Mouse (Mus musculus): ENCODE measurements around the gene Neu1.
"Not testable (repeated sequence)": the region's sequence is repeated elsewhere in the genome, so short reads cannot be mapped to it uniquely, and the experiment has no call there.

DNA sequence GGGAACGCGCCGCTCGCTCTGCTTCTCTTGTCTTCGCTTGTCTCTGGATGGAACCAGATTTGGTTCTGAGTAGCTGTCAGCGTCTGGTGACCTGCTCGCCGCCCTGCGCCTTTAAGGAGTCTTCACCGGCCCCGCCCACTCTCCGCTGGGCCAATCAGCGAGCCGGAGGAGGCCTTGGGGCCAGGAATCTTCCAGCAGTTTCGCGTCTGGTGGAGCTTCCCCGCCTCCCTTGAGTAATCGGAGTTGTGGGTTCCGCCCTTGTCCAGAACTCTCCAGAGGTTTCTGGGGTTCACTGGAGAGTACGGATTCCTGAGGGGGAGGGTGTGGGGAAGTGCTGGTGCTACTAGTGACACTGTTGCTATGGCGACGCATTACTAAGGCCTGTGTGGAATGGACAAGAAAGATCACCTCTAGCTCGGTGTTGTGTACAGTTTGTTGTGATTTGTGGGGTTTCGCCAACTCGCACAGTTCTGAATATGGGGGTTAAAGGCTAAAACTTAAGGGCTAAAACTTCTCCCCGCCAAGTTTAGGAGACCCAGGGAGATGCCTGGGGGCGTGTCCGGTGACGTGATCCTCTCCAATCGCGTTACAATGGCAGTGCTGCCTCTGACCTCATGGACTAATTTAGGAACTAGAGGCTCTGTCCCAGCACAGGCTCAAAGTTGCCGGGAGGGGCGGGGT, 41.2 kb downstream of the Neu1 start, which contains the start of the genes Hspa1a and Hspa1l:
- not testable (repeated sequence) for TF ChIP-seq CTCF (conservative IDR thresholded peaks at IDR 0.05; ENCODE audit: low read length); NANOG (IDR thresholded peaks at IDR 0.05; ENCODE audit: borderline replicate concordance, low read length)
